Mouse (Mus musculus): ENCODE measurements around the gene Lrrc1.

Lrrc1 gene

DNA sequence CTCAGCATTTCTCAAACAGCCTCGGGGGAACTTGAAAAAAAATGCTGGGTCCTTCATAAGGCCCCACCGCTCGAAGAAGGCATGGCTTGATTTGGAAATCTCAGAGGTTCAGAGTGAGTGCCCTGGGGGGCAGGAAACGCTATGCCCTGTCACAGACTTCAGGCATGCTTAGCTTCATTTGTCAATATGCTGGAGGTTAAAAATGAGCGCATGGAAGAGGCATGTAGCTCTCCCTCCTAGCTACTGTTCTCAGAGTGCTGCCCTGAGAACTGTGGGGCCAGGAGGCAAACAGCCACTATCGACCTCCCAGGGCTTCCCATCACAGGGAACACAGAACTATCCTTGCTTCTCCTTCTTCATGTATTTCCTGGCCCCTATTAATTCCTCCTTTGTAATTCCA, 47.5 kb downstream of the Lrrc1 start:
- peak; percentile 14 for DNase-seq

DNA sequence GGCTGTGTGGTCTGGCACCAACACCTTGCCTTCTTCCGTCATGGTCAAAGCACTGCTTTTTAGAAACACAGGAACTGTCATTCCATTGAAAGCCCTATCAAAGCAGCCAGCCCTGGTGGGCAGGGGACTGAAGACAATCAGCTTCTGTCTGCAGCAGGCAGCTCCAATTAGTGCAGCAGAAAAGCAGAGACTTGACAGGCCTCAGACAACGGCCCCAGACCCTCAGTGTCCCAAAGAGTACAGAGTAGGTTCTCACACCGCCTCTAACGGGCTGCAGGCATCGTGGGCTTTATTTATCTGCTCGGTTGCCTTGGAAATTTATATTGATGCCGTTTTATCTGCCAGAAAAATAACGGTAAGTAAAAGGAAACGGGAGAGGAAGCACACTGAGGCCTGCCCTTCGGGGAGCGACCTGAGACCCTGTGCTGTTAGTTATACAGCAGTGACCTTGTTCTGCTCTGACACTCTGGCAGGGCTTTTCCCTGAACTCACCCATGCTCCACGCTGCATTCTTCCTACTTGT, 48.1 kb downstream of the Lrrc1 start:
- no peak for DNase-seq

DNA sequence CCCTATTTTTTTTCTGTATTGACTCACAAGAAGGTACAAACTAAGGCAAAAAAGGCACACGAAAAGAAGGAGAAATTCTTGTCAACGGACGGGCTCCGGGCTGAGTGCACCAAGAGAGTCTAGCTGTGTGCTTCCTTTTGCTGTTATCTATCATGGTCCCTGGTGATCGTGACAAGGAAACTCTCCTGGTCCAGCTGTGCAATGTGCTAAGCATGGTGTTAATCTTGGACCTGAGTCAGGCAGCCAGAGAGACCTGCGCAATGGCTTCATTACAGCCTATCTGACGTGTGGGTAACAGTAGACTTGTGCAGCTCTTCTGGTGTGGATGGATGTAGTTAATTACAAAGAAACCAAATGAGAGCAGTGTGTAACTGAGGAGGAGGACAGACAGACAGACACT, 50.4 kb downstream of the Lrrc1 start:
- DNase-seq: peak; percentile 1

DNA sequence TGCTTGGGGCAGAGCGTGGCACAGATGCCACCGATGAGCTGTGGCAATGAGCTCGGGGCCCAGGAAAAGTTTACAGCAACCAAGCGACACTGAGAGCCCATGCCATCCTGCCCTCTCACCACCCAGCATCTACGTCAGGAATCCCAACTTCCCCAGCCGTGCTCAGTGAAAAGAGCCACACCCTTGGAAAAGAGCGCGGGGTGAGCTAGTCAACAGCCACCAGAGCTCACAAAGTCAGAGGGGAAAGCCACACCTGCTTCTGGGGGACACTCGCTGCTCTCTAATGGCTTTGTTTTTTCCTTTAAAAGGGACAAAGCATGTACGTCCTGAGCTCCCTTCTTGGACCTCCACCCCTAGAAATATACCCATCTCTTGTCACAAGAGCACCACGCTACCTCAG, 56.1 kb downstream of the Lrrc1 start:
- DNase-seq: peak; percentile 2

DNA sequence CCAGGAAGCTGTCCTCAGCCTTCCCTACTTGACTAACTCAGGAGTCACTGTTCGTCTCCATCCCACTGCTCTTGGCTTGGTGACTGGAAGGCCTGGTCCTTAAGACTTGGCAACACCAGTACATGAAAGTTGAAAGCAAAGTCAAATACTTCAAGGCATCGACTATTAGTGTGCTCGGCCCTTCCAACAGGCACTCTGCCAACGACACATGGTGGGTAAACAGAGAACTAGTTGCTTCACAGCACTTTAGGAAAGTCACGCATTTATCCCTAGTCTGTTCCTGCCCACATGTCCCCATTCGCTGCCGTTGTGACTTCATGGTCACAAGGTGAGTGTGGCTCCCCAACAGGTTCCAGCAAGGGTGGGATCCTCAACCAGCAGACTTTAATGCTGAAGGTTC, 57.2 kb downstream of the Lrrc1 start:
- peak; percentile 1 for DNase-seq

DNA sequence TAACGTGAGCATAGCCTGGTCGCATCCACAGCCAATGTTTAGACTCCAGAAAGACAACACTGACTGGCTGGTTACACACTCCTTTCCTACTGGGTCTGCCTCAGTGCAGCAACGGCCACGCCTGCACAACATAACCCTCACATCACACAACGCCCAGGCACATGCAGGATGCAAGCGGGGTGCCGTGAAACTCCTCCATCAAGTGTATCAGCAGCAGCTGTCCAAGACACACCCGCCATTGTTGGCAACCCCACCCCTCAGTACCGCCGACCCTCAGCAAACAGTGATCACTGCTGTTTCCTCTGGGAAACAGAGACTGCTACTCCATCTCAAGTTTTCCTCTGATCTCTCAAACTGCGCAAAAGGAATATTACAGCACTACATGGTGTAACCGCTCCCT, 58.8 kb downstream of the Lrrc1 start:
- DNase-seq: peak; percentile 3

DNA sequence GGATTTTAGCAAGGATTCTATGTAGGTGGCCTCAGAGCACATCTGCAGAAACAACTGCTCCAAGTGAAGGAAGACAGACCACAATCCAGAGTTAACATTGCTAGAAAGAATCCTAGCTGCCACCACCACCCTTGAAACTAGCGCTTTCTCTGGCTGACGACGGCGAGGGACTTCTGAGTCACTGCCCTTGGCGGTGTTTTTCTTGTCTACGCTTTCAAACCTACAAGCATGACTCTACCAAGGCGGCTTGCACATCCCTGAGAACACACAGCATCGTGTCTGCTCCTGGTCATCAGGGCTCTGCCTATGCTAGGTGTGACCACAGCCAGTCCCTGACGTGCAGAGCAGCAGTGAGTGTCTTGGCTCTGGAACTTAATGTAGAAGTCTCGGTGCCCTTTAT, 59.9 kb downstream of the Lrrc1 start:
- peak; percentile 1 for DNase-seq

DNA sequence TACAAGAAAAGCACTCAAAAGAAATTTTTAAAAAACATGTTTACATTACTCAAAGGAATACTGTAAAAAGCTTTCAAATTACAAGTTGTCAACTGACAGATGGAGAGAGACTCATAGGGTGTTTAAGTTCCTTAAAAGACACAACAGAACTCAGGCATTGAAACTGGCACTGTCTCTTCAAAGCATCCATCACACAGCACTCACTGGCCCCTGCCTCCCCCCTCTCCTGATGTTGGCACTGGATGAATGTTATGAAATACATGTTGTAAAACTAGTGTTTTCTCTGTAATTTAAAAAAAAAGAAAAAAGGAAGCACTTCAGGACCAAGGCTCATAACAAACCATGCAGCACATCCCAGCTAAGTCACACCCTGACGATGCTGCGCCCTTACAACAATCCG, 61.1 kb downstream of the Lrrc1 start:
- DNase-seq: no peak

DNA sequence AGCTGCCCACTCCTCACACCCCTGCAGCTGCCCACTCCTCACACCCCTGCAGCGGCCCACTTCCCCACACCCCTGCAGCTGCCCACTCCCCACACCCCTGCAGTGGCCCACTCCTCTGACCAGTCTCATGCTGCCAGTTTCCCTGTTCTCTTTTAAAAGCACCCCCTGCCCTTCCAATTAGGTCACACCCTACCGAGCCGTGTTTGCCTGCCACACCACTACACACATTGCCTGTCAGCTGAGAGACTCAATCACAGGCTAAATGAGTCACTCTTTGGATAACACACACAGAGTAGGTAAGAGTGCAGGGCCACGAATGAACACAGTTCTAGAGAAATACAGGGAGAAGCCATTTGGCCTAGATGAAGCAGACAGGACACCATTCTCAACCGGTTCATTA, 62.4 kb downstream of the Lrrc1 start:
- no peak for DNase-seq

DNA sequence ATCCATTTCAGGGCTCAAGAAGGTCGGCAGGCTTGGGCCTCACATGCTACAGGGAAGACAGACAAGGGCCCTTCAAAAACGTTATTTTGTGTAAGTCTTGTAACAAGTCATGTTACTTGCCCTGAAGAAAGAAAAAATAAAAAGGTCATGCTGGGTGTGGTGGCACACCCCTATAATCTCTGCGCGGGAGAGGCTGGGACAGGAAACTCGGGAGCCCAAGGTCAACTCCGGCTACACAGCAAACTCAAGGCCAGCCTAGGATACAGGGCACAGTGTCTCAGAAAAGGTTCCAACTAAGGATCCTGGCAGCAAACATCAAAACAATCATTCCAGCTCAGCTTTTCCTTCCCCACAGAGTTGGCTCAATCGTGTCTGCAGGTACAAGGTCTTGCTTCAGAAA, 63.3 kb downstream of the Lrrc1 start:
- DNase-seq: no peak

DNA sequence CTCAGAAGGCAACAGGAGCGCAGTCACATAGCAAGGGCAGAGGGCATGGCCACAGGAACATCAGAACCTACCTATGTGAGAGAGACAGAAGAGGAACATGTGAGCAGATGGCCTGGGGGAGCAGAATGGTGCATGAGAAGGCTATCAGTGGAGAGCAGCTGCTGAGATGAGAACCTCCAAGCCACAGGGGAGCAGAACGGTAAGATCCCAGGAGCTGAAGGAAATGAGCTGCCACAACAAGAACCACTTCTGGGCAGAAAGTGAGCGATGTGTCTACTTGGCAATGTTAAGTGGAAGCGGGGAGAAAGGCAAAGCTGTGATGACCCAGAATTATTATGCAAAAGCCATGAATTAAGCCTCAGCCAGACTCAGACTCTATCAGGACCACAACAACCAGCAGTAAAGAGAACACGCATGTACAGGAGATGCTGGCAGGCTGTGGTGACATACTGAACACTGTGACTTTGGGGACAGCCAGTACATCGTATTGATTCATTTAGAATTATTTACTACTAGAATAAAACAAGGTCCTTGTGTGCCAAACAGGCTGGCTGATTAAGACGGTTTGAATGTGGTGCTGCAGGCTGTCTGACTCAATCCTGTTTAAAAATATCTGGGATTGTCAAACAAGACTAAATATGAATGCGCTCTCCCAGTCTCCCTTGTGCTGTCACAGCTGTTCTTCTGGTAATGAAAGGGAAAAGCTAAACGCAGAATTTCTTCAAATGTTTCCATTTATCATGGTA, 63.9 kb downstream of the Lrrc1 start:
- DNase-seq: peak; percentile 2

DNA sequence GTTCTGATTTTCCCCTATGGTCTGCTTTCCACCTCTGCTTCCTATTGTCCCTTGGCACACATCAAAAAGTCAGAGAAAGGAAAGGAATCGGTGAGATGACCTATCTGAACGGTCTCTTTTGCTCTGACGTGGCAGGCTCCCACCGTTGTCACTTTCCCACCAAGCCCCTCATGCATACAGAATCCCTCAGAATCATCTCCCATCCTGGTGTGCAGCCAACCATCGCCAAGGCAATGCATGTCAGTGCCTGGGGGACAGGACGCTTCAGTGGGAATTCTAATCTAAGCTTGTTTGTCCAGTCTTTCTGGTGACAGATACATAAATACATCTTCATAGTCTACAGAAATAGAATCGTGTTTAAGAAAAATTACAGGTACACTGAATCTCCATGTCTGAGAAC, 64.7 kb downstream of the Lrrc1 start:
- no peak for DNase-seq

DNA sequence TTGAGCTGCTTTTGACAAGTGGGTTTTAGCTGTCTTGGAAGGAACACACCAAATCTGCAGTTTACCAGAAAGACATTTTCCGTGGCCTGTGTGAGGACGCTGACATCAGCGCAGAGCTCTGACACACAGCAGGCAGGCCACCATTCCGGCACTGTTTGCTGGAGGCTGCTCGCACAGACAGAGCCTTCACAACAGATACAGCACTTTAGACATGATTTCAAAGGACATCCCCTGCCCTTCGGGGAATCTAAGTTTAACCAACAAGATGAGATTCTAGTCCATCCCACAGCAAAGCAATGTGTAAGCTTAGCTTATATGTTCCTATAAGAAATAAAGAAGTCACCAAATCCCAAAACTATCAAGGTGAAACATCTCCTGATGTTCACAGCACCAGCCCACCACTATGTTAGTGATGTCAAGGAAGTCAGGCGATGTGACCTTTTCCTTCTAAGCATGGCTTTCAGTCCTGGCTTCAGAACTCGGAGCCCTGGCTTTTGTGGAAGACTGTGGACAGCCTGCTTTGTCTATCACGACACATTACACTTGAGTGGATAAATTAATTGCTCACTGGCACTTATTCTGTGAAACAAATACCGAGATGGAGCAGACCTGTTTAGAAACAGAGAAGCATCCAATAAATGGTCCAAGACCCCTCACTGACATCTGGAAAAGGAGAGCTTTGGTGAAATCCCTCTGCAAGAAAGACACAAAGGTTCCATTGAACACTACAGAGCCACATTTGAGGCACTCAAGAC, 66.3 kb downstream of the Lrrc1 start:
- no peak for DNase-seq

DNA sequence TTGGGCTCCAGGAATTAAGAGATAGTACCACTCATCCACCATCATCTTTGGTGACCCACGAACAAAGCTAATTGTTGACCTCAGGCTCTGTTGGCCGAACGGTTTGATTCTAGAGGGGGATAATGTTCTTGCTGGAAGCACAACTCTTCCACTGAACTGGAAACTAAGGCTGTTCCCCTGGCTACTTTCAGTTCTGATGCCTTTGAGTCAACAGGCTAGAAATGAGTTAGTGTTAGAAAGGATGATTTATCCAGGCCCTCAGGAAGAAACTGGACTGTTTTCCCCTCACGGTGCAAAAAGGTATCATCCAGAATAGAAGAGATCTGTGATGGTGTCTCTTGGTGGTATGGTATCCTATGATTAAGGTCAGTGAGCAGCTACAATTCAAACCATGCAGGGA, 70.1 kb downstream of the Lrrc1 start:
- no peak for DNase-seq

DNA sequence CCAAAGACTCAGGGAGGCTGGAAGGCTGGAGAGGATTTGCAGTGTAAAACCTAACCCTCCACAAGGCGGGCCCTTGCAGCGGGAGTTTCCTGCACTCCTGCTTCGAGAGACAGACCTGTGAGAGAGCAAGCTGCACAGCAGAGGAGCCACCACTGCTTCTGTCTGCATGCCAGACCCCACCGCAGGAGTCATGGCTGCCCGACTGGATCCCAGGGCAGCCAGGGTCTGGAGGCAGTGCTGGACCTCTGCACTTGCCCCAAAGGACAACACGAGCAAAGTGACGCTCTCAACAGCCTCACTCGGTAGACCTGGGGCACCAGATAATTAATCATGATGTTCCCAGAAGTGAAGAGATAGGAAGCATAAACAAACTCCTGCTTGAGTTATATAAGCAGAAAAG, 72.1 kb downstream of the Lrrc1 start:
- no peak for DNase-seq

DNA sequence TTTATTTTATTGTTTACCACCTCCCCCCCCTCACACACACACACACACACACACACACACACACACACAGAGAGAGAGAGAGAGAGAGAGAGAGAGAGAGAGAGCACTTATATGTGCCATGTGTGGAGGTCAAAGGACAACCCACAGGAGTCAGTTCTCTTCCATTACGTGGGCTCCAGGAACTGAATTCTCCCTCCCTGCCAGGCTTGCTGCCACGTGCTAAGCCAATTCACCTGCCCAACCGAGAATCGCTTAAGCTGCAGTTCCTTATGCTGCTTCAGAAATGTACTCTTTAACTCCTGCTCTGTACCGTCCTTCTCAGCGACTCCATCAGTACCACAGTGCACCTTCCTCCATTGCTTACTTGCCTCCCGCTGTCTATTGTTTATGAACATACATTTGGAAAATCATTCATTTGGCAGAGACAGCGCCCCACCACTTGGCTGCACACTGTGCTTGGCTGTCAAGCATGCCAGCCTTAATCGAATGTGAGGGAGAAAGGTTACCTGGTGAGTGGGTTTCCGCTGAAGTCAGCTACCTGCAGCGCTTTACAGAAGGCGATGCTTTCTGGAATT, 72.9 kb downstream of the Lrrc1 start:
- no peak for DNase-seq

DNA sequence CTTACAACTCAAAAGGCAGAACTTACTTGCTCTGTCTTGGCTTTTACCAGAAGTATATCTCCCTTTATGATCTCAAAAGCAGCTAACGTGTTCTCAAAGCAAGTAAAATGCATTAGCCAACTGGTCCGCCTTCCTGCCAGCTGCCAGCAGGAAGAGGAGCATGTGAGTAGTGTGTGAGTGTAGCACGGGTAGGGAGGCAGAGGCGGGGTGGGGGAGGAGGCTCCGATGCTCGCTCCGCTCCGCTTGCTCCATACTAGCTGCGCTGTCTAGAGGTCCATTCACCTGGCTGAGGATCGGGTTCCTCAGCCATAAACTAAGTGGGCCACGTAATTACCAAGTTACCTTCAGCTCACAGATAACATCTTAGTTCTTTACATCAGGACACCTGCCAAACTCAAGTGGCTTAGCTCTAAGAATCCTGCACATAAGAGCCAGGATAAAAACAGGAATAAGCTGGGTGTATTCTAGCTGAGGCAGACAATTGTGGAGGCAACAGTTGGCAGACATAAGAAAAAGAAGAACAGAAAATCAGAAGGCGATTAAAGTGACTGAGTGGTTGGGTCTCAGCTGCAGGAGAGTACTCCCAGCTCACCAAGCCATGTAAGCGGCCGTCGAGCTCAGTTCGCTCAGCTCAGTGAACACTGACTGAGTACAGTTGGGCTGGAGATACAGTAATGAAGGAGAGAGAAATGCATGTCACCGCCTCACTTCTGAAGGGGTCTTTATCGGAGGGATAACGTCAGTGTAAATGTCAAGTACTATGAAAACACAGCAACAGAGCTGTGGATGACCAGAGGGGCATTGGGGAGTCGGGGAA, 74.7 kb downstream of the Lrrc1 start:
- peak; percentile 87 for DNase-seq

DNA sequence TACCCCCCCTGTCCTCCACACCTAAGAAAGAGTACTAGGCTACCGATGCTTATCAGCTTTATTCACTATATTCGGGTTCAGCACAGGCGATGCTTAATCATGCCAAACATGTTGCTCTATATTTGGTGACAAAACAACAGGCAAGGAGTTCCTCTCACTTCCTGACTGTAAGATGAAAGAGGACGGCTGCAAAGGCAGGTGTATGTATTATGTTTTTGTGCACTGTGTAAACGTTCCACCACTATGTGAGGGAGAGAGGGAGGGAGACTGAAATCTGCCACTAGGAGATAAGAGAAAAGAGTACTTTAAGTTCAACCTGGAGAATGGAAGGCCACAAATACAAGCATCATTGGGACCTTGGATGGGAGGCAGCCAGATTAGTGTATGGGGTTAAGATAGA, 77.7 kb downstream of the Lrrc1 start:
- peak; percentile 66 for DNase-seq

DNA sequence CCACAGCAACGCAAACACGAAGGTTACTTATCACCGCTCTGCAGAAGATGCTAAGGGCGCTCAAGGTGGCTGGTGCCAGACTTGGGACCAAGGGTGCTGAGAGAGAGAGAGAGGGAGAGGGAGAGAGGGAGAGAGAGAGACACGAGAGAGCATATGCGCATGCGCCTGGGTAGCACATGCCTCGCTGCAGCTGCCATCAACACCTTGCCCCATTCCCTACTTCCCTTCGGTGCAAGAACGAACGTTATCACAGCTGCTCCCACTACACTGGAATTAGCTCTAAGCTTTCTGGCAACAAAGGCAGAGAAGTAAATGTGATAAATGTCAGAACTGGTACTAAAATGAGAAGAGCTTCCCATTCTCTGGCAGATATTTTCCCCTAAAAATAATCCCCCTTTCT, 79.3 kb downstream of the Lrrc1 start:
- no peak for DNase-seq

DNA sequence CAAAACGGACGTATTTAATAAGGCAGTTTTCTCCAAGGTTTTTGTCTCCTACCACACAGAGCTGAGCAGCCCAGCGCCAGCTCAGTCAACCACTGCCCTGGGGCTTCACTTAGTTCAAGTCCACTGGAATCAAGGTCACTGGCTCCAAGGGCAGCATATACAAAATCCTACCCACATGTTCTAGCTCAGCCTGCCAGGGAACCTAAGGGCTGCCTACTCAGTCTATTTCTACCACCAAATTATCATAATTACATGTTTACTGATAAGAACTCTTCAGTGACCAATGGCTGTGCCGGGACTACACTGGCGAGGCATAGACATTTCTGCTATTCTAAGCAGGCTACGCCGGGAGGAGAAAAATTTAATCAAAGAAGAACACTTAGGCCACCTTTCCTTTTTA, 80.8 kb downstream of the Lrrc1 start:
- no peak for DNase-seq

DNA sequence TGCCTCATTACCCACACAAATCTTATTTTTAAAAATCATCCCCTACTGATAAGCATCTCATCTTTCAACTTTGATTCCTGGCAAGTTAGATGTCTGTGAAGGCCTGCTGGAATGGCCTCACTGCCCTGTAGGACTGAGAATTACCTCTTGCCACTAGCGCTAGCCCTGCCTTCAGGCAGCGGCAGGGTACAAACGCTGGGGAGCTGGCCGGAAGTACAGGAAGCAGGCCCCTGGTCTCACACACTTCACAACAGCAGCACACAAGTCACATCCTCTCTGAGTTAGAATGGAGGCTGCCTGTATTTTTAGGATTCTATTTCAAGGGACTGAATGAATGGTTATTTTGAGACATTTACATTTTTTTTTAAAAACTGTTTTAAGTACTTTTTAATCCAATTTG, 81.5 kb downstream of the Lrrc1 start:
- peak; percentile 58 for DNase-seq

DNA sequence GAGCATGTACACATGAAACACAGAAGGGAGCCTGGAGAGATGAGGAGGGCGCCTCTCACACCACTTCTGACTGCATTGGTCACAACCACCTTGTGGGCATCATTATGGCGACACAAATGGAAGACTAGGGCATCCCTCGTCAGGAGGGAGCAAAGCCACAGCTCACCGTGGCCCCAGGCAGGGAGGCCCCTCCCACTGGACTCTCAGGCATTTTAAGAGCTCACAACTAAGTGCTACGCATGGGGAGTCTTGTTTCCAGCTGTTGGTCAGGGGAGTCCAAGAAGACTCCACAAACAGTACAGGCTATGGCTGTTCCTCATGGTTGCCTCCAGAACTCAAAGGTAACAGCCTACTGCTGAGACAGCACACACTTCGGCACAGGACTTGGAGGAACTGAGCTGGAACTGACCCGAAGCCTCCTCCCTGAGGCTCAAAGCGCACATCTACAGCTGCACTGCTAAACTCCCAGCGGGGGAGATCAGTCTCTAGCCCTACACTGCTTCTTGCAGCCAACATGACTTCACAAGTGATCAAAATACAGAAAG, 83.2 kb downstream of the Lrrc1 start:
- DNase-seq: no peak

DNA sequence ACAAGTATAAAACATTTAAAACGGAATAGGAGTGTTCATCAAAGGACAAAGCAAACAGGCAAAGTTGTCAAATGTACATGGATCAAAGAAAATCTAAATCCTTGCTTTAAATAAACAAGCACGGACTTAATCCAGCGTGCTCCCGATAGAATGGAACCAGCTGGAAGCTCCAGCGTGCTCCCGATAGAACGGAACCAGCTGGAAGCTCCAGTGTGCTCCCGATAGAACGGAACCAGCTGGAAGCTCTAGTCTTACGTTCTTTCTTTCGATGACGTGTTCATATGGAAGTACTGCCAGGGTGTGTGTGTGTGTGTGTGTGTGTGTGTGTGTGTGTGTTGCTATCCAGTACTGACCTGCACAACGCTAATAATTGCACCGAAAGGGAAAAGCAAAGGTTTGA, 84.3 kb downstream of the Lrrc1 start:
- no peak for DNase-seq

All from thymus, postnatal 14 days (tissue).